Mouse (Mus musculus) frontal cortex, postnatal 25 days (tissue): ENCODE results near the gene Vmn1r119.
"Not testable (repeated sequence)": the region's sequence is repeated elsewhere in the genome, so short reads cannot be mapped to it uniquely, and the experiment has no call there.

Experiments used
- DNase-seq, 2 experiments: peaks; one replicate each; pipeline ENCODE4 v3.0.0; 2022; ENCODE audit warnings: low spot score in 2 of 2

Vmn1r119 gene

DNA sequence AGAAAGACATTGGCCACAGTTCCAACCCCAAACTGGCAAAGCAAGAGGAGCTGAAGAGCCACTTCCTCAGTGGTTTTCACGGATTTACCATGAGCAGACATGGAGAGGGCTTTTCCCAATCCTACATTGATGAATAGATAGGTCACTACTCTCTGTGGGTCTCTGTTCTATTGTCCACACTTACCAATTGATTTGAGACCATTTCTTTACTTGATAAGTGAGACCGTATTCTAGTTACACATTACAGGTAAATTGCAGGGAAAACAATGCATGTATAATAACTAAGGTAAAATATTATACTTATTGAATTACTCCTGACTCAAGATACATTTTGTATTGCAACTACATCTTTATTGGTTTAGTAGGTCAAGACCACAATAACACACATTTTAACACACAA lies at the start of gene Vmn1r119:
Vmn1r119 (minus strand) TSS at position 101 of the 400 bp plus-strand sequence.
- not testable (repeated sequence) for DNase-seq

DNA sequence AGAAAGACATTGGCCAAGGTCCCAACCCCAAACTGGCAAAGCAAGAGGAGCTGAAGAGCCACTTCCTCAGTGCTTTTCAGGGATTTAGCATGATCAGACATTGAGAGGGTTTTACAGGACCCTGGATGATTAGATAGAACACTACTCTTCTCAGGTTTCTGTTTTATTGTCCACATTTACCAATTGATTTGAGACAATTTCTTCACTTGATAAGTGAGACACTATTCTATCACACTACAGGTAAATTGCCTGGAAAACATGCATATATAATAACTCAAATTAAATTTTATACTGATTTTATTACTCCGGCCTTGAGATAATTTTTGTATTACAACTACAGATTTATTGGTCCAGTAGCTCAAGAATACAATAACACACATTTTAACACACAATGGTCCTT lies 41.4 kb upstream of the Vmn1r119 start, which contains the start of gene Vmn1r120:
Vmn1r120 (minus strand) TSS at position 101 of the 400 bp plus-strand sequence.
- not testable (repeated sequence) for DNase-seq
